Mouse (Mus musculus): ENCODE data around the gene Tmigd1. TPM values are rescaled to one million over a fixed set of nuclear protein-coding genes. Genes with fewer than 3 reads are reported as not detected.

The Tmigd1 gene
- polyA plus RNA-seq, 1 experiment from 2014 or later: 64.1 TPM

DNA sequence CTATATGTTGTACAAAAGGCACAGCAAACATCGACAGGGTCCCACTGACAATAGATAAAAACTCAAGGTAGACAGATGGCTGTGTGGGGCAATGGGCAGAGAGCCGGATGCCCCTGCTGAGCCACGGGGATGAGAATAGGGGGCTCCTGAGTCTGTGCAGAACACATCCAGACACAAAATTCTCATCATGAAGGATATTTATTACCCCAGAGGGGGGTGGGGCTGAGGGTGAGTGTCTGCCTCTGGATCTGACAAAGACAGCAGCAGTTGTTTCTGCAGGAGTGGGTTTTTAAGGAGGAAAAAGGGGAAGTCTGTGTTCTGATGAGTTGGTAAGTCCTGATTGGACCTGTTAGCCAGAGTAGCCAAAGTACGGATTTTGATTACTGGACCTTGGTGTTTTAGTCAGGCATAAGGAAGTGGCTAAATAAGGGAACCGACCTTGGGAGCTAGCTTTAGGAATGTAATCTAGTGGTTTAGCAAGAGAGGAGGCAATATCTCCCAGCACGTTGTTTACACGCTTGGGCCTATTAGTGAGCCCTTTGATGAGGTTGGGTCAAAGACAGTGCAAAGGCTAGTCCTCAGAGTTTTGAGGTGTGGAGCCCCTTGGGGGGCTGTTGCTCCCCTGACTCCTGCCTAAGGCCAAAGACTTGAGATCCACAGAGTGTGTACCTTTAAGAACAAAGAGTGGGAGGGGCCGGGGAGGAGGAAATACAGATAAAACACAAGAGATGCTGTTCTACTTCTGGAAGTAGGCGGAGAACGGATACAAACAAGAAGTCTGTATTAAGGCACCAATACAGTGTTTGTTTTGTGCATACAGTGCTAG, 12.4 kb upstream of the Tmigd1 start:
- peak; percentile 58 for ATAC-seq
- no peaks in the 10 kb centered on the region for H3K36me3 ChIP-seq (ENCODE audit: control insufficient read depth, insufficient read depth)
- no peak for TF ChIP-seq CTCF (IDR thresholded peaks at IDR 0.05; ENCODE audit: low read depth)
- H3K9ac ChIP-seq (ENCODE audit: low read depth, low read length): no peak overlapping the region
- no peak overlapping the region for H3K27ac ChIP-seq (ENCODE audit: low read depth, low read length)
- peak overlapping the region; percentile 30 for H3K4me2 ChIP-seq (replicated peaks; ENCODE audit: low read depth)
- 19% methylated on average over 10 of the region's 10 CpGs for WGBS
- H3K4me3 ChIP-seq (ENCODE audit: low read depth, low read length): no peak overlapping the region
- no peaks in the 10 kb centered on the region for H3K9me3 ChIP-seq (ENCODE audit: control insufficient read depth)
- no peaks in the 10 kb centered on the region for H3K4me1 ChIP-seq (replicated peaks; ENCODE audit: control insufficient read depth, insufficient read depth, low read length)
- no peaks in the 10 kb centered on the region for H3K27me3 ChIP-seq (replicated peaks; ENCODE audit: control insufficient read depth, insufficient read depth, low read length)

GRCm38 (mm10) chr11:76891171-76891570, 10.8 kb upstream of the Tmigd1 start:
- Histone ChIP-seq H3K4me3 (ENCODE audit: low read depth, low read length) (no peak overlapping the region), H3K9me3 (ENCODE audit: control insufficient read depth) (no peaks in the 10 kb centered on the region), H3K27me3 (replicated peaks; ENCODE audit: control insufficient read depth, insufficient read depth, low read length) (no peaks in the 10 kb centered on the region), H3K4me1 (replicated peaks; ENCODE audit: control insufficient read depth, insufficient read depth, low read length) (no peaks in the 10 kb centered on the region), H3K36me3 (ENCODE audit: control insufficient read depth, insufficient read depth) (no peaks in the 10 kb centered on the region), H3K9ac (ENCODE audit: low read depth, low read length) (no peak overlapping the region), H3K27ac (ENCODE audit: low read depth, low read length) (no peak overlapping the region), H3K4me2 (replicated peaks; ENCODE audit: low read depth) (no peak overlapping the region)
- 90% methylated on average over 7 of the region's 7 CpGs for WGBS
- TF ChIP-seq CTCF (IDR thresholded peaks at IDR 0.05; ENCODE audit: low read depth): no peak
- no peak for ATAC-seq

DNA sequence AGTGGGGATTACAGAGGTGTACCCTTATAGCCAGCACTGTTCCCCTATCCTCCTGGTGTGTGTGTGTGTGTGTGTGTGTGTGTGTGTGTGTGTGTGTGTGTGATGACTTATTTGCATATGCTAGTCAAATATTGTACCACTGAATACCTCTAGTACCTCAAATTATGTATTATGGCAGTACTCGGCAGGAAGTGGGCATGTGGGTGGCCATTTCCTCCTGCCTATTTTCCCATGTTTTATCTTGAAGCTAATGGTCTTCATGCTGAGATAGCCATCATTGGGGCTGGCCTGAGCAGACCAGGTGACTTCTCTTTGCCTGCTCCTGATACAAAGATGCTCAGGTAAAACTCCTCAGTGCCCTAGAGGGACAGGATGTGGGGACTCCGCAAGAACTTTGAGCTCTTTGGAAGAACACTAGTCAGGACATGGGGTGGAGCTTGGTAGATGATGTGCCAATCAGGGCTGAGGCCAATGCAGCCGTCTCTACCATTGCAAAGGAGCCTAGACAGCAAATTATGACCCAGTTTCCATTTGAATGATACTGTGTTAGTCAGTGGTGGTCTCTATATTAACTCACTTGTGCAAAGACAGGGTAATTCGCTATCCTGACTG, 10.1 kb upstream of the Tmigd1 start:
- no peak overlapping the region for H3K4me2 ChIP-seq (replicated peaks; ENCODE audit: low read depth)
- no peak overlapping the region for H3K9ac ChIP-seq (ENCODE audit: low read depth, low read length)
- H3K27me3 ChIP-seq (replicated peaks; ENCODE audit: control insufficient read depth, insufficient read depth, low read length): no peaks in the 10 kb centered on the region
- H3K4me3 ChIP-seq (ENCODE audit: low read depth, low read length): no peak overlapping the region
- TF ChIP-seq CTCF (IDR thresholded peaks at IDR 0.05; ENCODE audit: low read depth): no peak
- no peaks in the 10 kb centered on the region for H3K9me3 ChIP-seq (ENCODE audit: control insufficient read depth)
- H3K36me3 ChIP-seq (ENCODE audit: control insufficient read depth, insufficient read depth): no peaks in the 10 kb centered on the region
- H3K27ac ChIP-seq (ENCODE audit: low read depth, low read length): no peak overlapping the region
- WGBS: 82% methylated on average over 4 of the region's 4 CpGs
- ATAC-seq: no peak
- H3K4me1 ChIP-seq (replicated peaks; ENCODE audit: control insufficient read depth, insufficient read depth, low read length): no peaks in the 10 kb centered on the region

DNA sequence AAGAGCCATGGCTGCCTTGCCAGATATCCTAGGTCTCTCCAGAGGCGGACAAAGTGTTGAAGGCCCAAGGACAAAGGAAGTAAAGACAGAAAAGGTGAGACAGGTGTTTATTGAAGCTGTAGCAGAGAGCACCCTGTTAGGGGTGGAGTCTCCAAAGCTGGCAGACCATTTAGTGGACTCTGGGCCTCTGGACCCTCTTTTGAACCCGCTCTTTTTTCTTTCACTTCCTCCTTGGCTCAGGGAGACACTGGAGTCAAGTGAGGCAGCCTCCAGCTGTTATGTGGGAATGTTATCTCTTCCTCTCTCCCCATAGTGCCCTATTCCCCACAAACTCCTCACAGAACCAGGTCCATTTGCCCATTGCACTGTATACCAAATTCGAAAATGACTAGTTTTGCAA, 9.0 kb upstream of the Tmigd1 start:
- H3K27ac ChIP-seq (ENCODE audit: low read depth, low read length): no peak overlapping the region
- no peak overlapping the region for H3K4me2 ChIP-seq (replicated peaks; ENCODE audit: low read depth)
- no peaks in the 10 kb centered on the region for H3K9me3 ChIP-seq (ENCODE audit: control insufficient read depth)
- no peak overlapping the region for H3K9ac ChIP-seq (ENCODE audit: low read depth, low read length)
- WGBS: 52% methylated on average over 3 of the region's 3 CpGs
- H3K36me3 ChIP-seq (ENCODE audit: control insufficient read depth, insufficient read depth): no peaks in the 10 kb centered on the region
- H3K27me3 ChIP-seq (replicated peaks; ENCODE audit: control insufficient read depth, insufficient read depth, low read length): no peaks in the 10 kb centered on the region
- H3K4me3 ChIP-seq (ENCODE audit: low read depth, low read length): no peak overlapping the region
- peak; percentile 55; the same call in 1 of the 2 replicates for ATAC-seq
- H3K4me1 ChIP-seq (replicated peaks; ENCODE audit: control insufficient read depth, insufficient read depth, low read length): peaks cover 1% of the 10 kb centered on the region; the same call in 1 of the 2 replicates
- no peak for TF ChIP-seq CTCF (IDR thresholded peaks at IDR 0.05; ENCODE audit: low read depth)

- H3K9ac ChIP-seq (ENCODE audit: low read depth, low read length): no peak overlapping the region
These were observed 8.4 kb upstream of the Tmigd1 start for GRCm38 (mm10) chr11:76893570-76893969.

GRCm38 (mm10) chr11:76894240-76894639, 7.7 kb upstream of the Tmigd1 start:
- peak; percentile 96 for TF ChIP-seq CTCF (IDR thresholded peaks at IDR 0.05; ENCODE audit: low read depth)
- 26% methylated on average over 5 of the region's 5 CpGs for WGBS

More at GRCm38 (mm10) chr11:76893570-76893969, 8.4 kb upstream of the Tmigd1 start:
- H3K9me3 ChIP-seq (ENCODE audit: control insufficient read depth): no peaks in the 10 kb centered on the region
- peak; percentile 28 for TF ChIP-seq CTCF (IDR thresholded peaks at IDR 0.05; ENCODE audit: low read depth)
- no peak overlapping the region for H3K4me2 ChIP-seq (replicated peaks; ENCODE audit: low read depth)
- no peaks in the 10 kb centered on the region for H3K27me3 ChIP-seq (replicated peaks; ENCODE audit: control insufficient read depth, insufficient read depth, low read length)
- H3K4me1 ChIP-seq (replicated peaks; ENCODE audit: control insufficient read depth, insufficient read depth, low read length): peaks cover 7% of the 10 kb centered on the region; the same call in 1 of the 2 replicates
- no peak overlapping the region for H3K4me3 ChIP-seq (ENCODE audit: low read depth, low read length)
- WGBS: 12% methylated on average over 4 of the region's 4 CpGs
- ATAC-seq: no peak
- H3K27ac ChIP-seq (ENCODE audit: low read depth, low read length): peak overlapping the region; percentile 29; the same call in 1 of the 2 replicates
- H3K36me3 ChIP-seq (ENCODE audit: control insufficient read depth, insufficient read depth): no peaks in the 10 kb centered on the region

More at GRCm38 (mm10) chr11:76894240-76894639, 7.7 kb upstream of the Tmigd1 start:
- Histone ChIP-seq H3K27ac (ENCODE audit: low read depth, low read length) (no peak overlapping the region), H3K9ac (ENCODE audit: low read depth, low read length) (no peak overlapping the region), H3K9me3 (ENCODE audit: control insufficient read depth) (no peaks in the 10 kb centered on the region), H3K4me1 (replicated peaks; ENCODE audit: control insufficient read depth, insufficient read depth, low read length) (peaks cover 7% of the 10 kb centered on the region; the same call in 1 of the 2 replicates), H3K4me3 (ENCODE audit: low read depth, low read length) (no peak overlapping the region), H3K36me3 (ENCODE audit: control insufficient read depth, insufficient read depth) (no peaks in the 10 kb centered on the region), H3K27me3 (replicated peaks; ENCODE audit: control insufficient read depth, insufficient read depth, low read length) (no peaks in the 10 kb centered on the region), H3K4me2 (replicated peaks; ENCODE audit: low read depth) (no peak overlapping the region)
- ATAC-seq: peak; percentile 23; the same call in 1 of the 2 replicates

All from intestine, postnatal 0 days (tissue).